Mouse (Mus musculus) CD8-positive naive resting alpha-beta T cell, adult 57 days (primary cell): Measurements from ENCODE around the gene Senp6. TPM values are rescaled to one million over a fixed set of nuclear protein-coding genes. Genes with fewer than 3 reads are reported as not detected.

ENCODE experiments used
- total RNA-seq: library from RNA; stranded (reverse); gene quantifications from one replicate; pipeline ENCODE4 v1.2.4, GENCODE M21; 2023

Gene Senp6
- total RNA-seq: 149 TPM

DNA sequence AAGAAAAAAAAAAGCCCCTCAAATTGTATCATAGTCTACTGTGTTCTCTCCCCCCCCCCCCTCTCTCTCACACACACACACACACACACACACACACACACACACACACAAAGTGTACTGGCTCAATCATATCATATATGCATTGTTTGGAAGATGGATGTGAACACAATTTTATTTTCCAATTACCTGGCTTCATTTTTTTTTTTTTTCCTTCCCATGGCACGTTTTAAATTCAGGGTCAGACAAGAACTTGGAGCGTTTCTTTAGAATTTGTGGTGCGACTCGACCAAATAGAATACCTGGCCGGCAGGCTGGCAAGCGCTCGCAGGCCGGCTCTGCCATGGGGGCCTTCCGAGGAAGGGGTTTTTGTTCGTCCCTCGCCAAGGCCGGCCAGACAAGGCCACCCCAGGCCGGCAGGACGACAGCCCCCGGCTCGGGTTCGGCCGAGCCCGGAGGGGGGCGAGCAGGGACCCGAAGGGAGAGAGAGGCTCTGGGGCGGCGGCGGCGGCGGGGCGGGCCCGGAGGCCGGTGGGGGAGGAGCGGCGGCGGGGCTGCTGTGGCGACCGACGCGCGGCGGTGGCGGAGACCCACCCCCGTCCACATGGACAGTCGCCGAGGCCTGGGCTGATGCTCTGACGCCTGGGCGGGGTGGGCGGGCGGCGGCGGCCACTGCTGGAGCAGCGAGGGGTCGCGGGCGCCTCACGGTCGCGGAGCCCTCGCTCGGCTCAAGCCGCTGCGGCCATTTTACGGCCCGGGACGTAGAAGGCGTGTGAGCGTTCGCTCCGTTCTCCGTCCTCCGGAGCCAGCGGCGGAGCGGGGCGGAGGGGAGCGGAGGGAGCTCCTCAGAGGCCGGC lies at the start of gene Senp6:
Gene Senp6, plus strand, starts transcription at position 537 of the 854 bp plus-strand sequence.

DNA sequence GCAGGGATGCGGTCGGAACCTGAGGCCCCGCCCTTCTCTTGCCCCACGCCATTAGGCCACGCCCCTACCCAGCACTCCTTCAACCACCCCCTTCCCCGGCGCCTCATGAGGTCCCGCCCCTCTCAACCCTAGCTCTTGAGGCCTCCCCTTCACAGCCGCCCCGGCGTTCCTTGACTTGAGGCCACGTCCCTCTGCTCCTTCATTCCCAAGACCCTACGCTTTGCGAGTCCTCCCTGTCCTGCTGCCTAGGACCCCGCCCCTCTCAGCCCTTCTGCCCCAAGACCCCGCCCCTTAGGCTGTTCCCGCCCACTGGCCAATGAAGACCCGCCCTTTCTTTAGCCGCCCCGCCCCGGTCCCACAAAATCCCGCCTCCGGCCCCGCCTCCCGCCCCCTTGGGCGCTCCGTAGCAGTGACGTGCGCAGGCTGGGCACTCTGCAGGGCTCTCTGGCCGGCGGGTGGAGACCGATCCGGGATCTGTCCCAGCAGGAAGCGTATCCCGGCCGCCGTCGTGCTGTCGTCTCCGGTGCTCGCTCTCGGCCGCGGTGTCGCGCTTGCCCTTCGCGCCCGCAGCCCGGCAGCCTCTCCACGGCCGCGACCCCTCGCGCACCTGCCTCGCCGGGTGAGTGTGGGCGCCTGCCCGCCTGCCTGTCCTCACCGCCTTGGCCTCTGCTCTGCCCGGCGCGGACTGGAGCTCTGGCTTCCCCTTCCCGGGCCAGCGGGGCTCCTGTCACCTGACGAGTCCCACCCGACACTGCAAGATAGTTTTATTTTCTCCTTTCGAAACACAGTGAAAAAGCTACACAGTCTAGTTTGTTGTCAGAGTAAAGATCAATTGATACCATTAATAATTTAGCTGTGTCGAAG lies 98.1 kb downstream of the Senp6 start, which contains the start of gene Myo6:
Gene Myo6, plus strand, starts transcription at position 421 of the 864 bp plus-strand sequence.

Other genes with a start within 250 kb of the Senp6 start
- not detected for gene Filip1, start 54.1 kb upstream of the Senp6 start, total RNA-seq
- gene Myo6, start 98.1 kb downstream of the Senp6 start, total RNA-seq: 1.7 TPM